Mouse (Mus musculus) heart, postnatal 0 days (tissue): ENCODE measurements around the gene Spp1.

Experiments used
- CTCF ChIP-seq: IDR thresholded peaks from 2 replicates; pipeline ENCODE4 v1.5.1; 2016; ENCODE audit warnings: antibody characterized with exemption, control low read depth, low read depth
- EP300 ChIP-seq: IDR thresholded peaks from 2 replicates; pipeline ENCODE4 v1.6.1; 2016; ENCODE audit warnings: antibody characterized with exemption, low read depth

DNA sequence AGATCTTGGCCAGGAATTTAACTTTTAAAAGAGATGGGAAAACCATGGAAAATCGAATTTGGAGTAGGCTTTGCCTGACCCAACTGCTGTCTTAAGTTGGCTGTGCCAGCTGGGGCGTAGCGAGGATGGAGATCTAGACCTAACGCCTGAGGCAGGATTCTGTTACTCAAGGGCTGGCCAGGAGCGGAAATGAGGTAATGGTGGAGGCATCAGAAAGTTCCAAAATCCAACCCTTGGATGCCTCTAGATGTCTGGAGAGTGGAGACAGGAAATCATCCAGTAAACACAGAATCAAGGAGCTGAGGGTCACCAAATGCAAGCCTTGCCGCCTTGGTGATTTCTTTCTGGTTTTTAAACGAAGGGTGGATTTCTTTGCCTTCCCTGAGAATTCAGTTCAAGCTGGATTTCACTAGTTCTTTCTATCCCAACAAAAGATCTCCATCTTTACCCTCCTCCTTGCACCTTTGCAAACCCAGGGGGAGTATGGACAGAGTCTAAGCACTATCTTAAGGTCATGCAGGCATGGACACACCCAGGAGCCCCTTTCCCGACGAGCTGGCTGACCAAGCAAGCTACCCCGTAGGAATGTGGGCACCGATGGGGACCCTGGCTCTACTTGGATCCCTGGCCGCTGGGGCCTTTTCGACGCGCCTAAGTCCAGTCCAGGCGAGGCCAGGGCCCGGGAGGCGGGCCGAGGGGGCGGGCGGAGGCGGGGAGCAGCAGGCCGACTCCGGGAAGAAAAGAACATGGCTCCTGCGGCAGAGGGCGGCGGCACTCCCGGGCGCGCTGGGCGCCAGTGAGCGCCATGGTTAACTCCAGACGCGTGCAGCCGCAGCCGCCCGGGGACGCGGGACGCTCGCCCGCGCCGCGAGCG is 24.2 kb downstream of the Spp1 start, which contains the start of gene Pkd2:
- no peak for TF ChIP-seq CTCF
- no peak for TF ChIP-seq EP300
